Mouse (Mus musculus) C2C12 (cell line): Measurements from ENCODE around the gene Gpr182.

Experiments used
- CEBPB ChIP-seq: IDR thresholded peaks from one replicate; pipeline ENCODE4 v1.6.1; 2011; ENCODE audit warnings: low read depth, mild to moderate bottlenecking, control low read depth, moderate library complexity
- CTCF ChIP-seq: IDR thresholded peaks from one replicate; pipeline ENCODE4 v1.5.1; 2011; ENCODE audit not compliant: control insufficient read depth, insufficient read depth, insufficient read length
- FOSL1 ChIP-seq: IDR thresholded peaks from one replicate; pipeline ENCODE4 v1.8.0; 2011; ENCODE audit warnings: mild to moderate bottlenecking, low read length; ENCODE audit not compliant: poor library complexity, insufficient read depth, severe bottlenecking
- MAX ChIP-seq: IDR thresholded peaks from one replicate; pipeline ENCODE4 v1.6.1; 2011; ENCODE audit warnings: mild to moderate bottlenecking, control low read depth
- MYOD1 ChIP-seq: IDR thresholded peaks from one replicate; pipeline ENCODE4 v1.6.1; 2011; ENCODE audit warnings: low read depth; ENCODE audit not compliant: control insufficient read depth, insufficient read length
- MYOG ChIP-seq: IDR thresholded peaks from one replicate; pipeline ENCODE4 v1.6.1; 2011; ENCODE audit not compliant: control insufficient read depth, insufficient read length; ENCODE audit errors: extremely low read depth
- USF1 ChIP-seq: IDR thresholded peaks from one replicate; pipeline ENCODE4 v1.6.1; 2011; ENCODE audit warnings: low read depth, mild to moderate bottlenecking, control low read depth, moderate library complexity

- no peak for TF ChIP-seq MAX
- TF ChIP-seq CTCF: no peak
- no peak for TF ChIP-seq USF1
- no peak for TF ChIP-seq MYOG
- TF ChIP-seq CEBPB: no peak
- no peak for TF ChIP-seq FOSL1
- TF ChIP-seq MYOD1: no peak
Measured at GRCm38 (mm10) chr10:127724178-127724577, 27.4 kb downstream of the Gpr182 start, which contains the start of gene Tac2.
